Mouse (Mus musculus): ENCODE data around the gene Fsd1.

Fsd1 gene

DNA sequence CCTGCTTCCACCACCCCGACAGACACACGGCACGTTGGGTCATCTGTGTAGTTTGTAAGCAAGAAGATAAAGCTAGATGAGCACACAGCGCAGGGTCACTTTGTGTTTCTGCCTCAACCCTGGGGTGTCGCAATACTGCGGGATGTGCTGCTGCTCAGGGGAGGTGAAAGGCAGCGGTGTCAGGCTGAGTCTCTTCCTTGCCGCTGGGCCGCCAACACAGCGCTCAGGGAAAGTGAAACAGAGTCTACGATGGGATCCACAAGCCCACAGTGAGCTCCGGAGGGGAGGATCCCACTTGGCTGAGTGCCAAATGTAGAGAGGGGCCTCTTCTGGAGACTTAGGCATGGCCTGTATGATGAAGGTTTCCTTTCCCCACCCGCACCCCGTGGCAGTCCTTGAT lies 23.1 kb upstream of the Fsd1 start:
- DNase-seq (ENCODE audit: low spot score): no peak

- DNase-seq (ENCODE audit: low spot score): no peak
These were observed 21.8 kb upstream of the Fsd1 start for GRCm38 (mm10) chr17:55964496-55964895.

DNA sequence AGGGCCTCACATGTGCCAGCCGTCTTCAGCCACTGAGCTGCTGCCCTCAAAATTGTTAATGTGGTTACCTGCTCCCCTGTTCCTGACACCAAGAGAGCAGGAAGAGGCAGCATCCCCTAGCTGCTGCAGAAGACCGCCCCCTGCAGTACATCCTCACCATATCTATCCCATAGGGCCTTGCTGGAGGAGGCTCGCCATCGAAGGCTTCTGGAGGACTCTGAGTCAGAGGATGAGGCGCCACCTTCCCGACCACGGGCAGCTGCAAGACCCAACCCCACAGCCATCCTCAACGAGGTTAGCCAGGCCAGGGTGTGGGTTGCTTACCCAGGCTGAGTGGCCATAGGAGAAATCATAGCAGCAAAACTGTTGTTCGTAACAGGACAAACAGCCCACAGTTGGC lies 21.3 kb upstream of the Fsd1 start:
- DNase-seq (ENCODE audit: low spot score): no peak

DNA sequence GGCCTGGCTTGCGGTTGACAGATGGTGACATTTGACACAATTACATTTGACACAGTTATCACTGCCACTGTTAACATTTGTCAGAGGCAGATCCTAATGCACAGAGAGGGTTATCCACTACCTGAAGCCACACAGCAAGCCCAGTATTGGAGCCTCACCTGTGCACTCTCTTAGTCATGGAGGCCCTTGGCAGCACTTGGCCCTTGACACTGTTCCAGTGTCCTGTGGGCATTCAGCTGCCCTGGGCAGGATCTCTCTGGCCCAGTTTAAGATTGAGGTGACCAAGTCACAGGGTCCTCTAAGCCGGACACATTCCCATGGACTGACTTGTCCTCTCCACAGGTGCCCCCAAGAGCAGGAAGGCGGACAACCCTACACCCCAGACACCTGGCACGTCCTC lies 19.1 kb upstream of the Fsd1 start:
- DNase-seq (ENCODE audit: low spot score): no peak

DNA sequence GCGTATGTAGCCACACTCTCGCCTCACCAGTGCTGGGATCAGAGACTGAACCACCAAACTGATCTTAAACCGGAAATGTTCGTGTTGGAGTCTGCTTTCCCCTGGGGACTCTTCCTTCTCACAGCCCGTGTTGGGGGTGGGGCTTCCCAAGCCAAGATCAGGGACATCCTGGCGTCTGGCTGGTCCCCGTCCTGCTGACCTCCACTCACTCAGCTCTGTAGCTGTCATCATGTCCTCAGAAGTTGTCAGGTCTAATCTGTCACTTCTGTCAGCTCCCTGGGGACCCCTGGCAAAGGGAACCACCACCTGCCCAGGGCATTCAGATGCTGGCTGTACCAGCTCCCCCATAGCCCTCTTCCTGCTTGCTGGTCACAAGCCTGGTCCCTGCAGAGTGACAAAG lies 18.1 kb upstream of the Fsd1 start:
- DNase-seq (ENCODE audit: low spot score): no peak

DNA sequence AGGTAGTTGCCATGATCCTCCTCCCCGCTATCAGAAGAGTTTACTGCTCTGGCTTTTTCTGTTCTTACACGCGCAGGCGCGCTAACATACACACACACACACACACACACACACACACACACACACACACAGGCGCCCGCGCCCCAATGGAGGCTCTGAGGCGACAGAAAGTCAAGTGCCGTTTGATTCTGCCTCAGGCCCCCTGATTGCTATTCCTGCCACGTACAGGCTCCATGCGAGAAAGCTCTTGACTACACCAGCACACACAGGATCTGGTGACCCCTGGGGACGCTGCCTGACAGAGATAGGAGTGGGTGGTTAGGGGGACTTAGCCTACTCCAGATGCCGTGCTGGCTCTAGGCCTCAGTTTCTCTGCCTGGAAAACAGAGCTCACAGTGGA lies 16.7 kb upstream of the Fsd1 start:
- DNase-seq (ENCODE audit: low spot score): no peak

DNA sequence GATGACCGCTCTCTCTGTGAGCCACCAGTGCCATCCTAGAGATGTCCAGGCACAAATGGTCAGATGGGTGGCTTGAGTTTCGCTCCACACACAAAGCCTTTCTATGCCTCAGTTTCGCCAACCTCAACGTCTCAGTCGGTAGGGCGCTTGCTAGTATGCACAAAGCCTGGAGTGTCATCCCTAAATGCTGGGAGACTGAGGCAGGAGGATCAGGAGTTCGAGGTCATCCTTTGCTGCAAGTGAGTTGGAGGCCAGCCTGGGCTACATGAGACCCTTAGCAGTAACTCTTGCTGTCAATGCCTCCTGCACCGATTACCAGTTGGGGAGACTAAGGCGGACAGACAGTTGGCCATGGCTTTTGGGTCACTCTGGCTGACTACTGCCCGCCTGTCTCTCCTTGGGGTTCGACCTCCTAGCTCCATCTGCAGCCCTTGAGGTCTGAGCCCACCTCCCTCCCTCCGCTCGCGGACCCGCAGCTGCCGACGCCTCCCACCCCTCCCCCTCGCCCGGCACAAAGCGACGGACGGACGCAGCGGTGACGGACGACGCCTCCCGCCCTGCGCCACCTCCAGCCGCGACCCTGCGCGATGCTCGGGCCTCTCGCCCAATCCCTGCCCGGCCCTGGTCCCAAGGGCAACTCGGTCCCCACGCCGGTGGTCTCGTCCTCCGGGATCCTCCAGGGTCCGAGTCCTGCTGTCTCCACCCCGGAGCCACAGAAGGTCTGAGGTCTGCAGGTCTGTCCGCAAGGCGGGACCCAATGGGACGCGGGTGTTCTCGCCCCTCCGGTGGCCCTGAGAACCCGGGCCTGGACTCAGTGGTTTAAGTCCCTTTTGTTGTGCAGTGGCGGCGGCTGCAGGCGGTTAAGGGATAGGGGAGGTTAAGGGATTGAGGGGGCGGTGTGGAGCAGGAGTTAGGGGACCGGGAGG lies 16.1 kb upstream of the Fsd1 start, which contains the start of gene Shd:
Gene Shd (plus strand): TSS at position 502 of the 926 bp plus-strand sequence.
- no peak for DNase-seq (ENCODE audit: low spot score)

GRCm38 (mm10) chr17:55971453-55971852 lies 14.9 kb upstream of the Fsd1 start:
- no peak for DNase-seq (ENCODE audit: low spot score)

DNA sequence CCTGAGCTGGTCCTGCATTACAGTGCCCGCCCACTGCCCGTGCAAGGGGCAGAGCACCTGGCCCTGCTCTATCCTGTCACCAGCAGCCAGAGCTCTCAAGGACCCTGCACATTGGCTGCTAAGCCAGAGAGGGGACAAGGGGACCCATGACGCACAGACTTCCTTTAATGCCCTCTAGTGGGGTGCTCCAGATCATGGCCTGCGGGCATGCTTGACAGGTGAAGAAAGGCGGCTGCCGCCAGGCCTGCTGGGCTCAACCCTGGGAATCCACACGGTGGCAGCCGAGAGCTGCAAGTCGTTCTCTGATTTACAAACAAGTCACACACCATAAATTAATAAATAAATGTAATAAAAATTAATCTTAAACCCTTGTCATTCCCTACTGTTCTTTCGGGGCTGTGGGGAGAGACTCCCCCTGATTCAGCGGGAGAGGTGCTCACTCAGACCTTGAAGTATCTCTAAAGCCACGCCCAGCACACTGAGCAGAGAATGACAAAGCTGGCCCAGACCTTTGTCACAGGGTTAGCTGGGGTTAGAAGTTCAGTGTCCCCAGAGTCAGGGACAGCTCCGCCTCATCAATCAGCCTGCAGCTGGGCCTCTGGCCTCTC lies 9.9 kb upstream of the Fsd1 start:
- peak; percentile 78 for DNase-seq (ENCODE audit: low spot score)

- DNase-seq (ENCODE audit: low spot score): no peak
These were observed 9.0 kb upstream of the Fsd1 start for GRCm38 (mm10) chr17:55977301-55977700.

DNA sequence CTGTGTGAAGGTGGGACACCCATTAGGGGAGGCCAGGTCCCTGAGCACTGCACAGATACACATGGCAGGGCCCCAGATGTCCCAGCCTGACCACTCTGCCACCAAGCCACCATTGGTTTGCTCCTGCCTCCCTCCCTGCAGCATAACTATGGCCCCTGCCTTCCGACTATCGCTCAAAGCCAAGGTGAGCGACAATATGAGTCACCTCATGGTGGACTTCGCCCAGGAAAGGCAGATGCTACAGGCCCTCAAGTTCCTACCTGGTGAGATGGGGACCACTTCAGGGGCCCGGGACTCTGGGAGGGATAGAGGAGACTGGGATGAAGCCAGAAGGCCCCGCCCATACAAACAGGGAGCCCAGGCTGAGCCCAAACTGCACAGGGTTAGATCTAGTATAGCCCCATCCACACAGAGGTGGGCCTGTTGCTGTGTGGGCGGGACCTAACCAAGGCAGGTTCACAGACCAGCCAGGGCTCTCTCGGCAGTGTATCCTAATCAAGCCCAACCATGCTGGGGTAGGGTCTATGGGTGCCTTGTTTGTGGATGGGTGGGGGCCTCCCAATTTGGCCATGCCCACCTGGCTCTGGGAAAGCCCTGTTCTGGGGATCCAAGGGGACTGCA lies 4.1 kb downstream of the Fsd1 start:
- no peak for DNase-seq (ENCODE audit: low spot score)

DNA sequence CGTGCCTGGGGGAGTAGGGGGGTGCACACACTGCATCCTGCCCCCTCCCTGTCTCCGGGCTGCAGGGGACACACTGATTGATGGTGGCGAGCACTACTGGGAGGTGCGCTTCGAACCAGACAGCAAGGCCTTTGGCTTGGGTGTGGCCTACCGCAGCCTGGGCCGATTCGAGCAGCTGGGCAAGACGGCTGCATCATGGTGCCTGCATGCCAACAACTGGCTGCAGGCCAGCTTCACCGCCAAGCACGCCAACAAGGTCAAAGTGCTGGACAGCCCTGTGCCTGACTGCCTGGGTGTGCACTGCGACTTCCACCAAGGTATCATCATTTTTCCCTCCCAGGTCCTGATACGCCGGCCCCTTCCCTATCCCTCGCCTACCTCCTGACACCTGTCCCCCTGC lies 9.7 kb downstream of the Fsd1 start:
- no peak for DNase-seq (ENCODE audit: low spot score)

DNA sequence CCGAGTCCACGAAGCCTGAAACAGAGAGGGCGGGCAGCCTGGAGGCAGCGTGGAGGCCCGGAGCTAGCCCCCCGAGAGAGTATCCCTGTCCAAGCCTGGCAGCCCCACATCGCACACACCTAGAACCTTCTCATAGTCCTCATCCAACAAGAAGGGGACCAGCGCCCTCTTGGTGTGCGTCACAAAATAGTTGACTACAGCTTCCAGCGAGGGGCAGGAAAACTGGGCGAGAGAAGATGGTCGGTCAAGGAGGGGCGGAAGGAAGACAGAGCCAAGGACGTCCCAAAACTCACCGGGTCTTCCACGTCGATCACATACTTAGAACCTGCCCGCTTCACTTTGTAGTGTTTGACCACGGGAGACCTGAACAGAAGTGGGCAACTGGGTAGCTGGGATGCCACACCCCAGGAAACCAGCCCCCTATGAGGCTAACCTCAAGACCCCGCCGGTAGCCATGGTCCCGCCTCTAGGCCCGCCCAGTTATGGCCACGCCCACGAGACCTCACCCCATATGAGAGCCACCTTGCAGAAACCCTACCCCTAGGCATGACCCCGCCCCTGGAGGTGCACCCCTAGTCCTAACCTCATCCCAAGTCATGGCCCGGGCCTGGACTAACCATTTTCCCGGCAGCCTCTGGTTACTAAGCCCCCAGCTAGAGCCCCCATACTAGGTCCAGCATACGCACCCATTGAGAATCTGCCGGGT lies 13.6 kb downstream of the Fsd1 start:
- DNase-seq (ENCODE audit: low spot score): no peak

DNA sequence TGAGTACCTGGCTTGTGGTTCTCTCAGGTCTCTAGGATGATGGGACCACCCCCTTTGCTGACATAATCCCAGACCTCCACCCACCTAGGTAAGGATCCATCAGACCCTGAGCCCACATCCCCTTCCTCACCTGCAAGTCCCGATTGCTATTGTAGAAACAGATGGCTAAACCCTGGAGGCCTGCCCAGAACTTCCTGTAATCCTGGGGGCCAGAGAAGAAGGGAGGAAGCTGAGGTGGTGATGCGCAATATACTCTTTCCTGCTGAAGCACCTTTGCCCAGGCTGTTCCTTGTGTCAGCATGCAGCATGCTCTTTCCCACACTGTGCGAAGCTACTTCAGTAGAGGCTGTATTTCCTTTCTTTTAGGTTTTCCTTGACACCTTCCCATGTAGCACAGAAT lies 16.7 kb downstream of the Fsd1 start:
- no peak for DNase-seq (ENCODE audit: low spot score)

GRCm38 (mm10) chr17:56005415-56006061 lies 19.2 kb downstream of the Fsd1 start, which contains the start of the genes Stap2 and Mpnd:
Gene Stap2 (minus strand): TSS chr17:56005584.
Gene Mpnd (plus strand): TSS chr17:56005711.
- DNase-seq (ENCODE audit: low spot score): peak; percentile 79

GRCm38 (mm10) chr17:56006956-56007355 lies 20.6 kb downstream of the Fsd1 start:
- DNase-seq (ENCODE audit: low spot score): no peak

- DNase-seq (ENCODE audit: low spot score): no peak
These were observed 21.4 kb downstream of the Fsd1 start for GRCm38 (mm10) chr17:56007444-56008355.

- peak; percentile 97 for DNase-seq (ENCODE audit: low spot score)
These were observed 22.2 kb downstream of the Fsd1 start for GRCm38 (mm10) chr17:56008356-56009087.

- peak; percentile 95 for DNase-seq (ENCODE audit: low spot score)
These were observed 23.0 kb downstream of the Fsd1 start for GRCm38 (mm10) chr17:56009088-56009961.

Measured in lung, postnatal 25 days (tissue).